Mouse (Mus musculus) testis, postnatal 14 days (tissue): Measurements from ENCODE around the gene Prickle1.

Source experiments
- DNase-seq: peaks from one replicate; pipeline ENCODE4 v3.0.0; 2021; ENCODE audit warnings: low spot score

The Prickle1 gene

DNA sequence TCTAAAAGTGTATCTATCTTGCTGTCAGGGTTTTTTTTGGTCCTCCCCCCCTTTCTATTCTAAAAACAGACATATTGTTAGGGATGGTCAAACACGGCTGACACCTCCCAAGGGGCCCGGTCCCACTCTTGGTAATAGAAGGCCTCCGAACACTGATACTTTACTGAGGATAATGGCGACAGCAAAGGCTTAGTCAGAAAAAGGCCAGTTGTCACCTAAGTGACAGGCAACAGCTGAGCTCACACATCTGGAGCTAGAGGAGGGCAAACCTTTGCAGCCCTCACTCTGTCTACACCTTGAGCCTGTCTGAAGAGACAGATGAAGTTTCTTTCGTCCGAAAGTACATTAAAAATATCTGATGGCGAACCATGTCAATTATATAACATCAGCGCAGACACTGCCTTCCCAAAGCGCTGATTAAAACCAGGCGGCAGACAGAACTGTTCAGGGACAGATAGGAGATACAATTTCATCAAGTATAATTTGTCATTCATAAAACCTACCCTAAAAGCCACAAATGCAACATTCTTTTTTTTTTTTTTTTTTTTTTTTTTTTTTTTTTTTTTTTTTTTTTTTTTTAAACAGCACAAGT, 1.3 kb downstream of the Prickle1 start:
- DNase-seq: no peak

DNA sequence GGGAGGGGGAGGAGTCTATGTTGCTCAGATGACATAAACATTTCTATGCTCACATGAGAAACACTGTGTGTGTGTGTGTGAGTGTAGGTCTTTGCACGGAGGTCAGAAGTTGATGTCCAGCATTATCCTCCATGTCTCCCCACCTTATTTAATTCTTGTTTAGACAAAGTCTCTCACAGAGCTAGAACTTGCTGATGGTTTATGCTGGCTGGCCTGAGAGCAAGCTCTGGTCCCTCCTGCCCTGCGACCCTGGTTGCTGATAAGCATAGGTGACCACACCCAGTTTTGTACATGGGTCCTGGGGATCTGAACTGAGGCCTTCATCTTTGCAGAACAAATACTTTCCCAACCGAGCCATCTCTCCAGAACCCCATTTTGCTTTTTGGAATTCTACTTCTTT, 3.1 kb downstream of the Prickle1 start:
- DNase-seq: no peak

DNA sequence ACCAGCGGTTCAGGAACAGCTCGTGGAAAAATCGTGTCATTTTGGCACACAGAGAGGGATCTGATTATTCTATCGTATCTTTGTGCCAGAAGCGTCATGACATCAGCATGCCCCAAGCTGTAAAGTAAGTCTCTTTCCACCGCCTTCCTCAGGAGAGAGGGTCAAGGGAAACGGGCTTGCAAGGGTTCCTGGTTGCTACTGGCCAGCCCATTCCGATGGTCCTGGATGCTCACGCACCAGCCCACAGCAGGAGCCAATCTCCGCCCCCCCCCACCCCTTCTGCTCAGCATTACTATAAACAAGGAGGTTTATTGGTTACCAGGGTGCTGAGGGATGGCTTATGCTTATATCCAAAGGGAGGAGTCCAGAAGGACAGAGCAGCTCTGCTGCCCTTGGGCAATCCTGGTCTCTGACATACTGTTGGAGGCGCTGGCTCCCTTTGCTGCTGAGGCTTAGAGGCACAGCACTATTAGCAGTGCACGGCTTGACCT, 3.8 kb downstream of the Prickle1 start:
- peak; percentile 32 for DNase-seq

DNA sequence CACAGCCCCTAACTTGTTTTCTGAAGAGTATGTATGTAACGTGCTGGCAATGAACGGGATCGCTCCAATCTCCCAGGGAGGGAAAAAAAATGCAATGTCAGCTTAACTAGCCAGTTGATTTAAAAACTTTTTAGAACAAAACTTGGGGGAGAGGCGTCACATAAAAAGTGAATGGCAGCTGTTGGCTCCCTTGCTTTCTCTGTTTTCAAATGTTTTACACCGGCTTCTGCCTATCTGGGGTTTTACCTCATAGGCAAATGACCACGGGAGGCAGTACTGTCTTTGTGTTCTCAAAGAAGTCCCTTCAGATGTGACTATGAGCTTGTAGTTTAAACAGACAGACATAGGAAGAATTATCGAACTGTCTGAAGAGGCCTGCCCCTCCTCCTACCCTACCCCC, 4.3 kb downstream of the Prickle1 start:
- DNase-seq: no peak

DNA sequence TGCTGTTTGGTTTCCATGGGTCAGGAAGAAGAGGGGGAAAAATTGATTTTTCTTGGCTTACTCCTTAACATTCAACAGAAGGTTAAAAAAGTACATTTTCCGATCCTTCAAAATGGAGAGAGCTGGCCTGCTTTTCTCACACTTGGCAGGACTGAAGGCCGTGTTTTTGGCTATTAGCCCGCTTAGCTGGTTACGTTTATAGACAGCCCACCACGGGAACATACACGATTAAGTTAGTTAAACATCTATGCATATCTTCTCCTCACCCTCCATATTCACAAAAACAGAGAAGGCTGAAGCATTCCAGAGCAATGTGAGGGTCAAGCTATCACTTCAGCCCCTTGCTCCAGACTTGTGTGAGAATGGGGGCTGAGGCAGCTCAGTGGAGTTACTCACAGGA, 7.3 kb downstream of the Prickle1 start:
- DNase-seq: no peak

DNA sequence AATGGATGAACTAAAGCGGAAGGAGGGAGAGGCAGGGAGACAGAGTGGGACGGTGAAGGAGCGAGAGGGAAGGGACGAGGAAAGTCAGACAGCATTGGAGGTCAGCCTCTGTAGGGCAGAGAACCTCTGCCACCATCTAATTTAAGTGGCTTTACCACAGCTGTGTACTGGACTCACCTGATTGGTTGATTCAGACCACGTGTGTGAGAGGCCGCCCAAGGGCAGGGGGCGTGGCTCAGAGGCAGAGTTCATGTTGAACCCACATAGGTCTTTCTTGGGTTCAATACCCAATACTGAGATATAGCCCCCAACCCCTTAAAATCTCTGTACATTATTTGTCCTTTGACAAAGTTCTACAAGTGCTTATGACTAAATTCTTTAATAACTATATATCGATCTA, 8.0 kb downstream of the Prickle1 start:
- peak; percentile 40 for DNase-seq

DNA sequence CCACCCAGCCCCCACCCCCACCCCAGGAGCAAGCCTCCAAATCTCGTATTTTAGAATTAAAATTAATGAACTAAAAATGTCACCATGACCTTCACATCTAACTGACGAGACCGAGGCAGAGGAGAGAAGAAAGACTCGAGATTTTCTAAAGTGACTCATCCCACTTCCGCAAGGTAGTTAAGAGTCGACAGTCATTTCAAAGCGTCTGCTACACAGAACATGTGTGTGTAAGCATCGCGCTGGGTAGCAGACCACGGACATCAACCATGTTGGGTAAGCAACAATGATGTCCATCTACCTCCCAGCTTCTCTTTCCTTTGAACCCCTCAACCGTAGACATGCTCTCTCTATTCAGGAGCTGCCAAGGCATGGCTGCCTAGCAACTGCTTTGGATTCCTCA, 12.6 kb downstream of the Prickle1 start:
- DNase-seq: no peak

DNA sequence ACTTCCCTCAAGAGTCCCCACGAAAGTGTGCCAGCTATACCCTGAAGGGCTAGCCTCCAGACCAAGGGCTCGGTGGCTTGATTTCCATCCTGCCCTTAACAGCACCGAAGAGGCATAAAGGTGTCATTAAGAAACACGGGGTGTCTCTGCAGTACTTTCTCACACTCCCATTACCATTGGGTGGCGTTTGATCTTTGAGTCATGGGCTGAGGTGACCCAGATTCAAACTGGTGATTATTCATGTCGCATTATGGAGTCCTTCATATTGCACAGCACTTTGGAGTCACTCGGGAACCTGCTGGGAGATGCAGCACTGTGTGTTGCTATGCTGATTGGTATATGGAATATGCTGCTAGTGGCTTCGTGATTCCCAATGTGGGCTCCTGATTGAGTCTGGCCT, 14.0 kb downstream of the Prickle1 start:
- DNase-seq: no peak

DNA sequence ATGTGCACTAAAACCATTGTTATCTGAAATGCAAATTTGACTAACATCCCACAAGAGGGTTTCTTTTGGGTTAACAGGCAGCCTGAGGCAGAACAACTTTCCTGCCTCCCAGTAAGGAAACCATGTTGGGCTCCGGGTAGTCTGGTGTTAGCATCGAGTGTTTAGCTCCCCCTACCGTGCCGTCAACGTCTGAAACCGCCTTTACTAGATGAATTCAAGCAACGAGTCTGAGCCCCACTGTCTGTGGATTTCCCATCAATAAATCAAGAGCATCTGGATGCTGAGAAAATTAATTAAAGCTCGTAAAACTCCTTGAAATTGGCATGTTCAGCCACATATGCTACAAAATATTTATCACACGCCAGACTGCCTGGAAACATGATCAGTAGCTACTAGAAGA, 15.8 kb downstream of the Prickle1 start:
- DNase-seq: no peak

DNA sequence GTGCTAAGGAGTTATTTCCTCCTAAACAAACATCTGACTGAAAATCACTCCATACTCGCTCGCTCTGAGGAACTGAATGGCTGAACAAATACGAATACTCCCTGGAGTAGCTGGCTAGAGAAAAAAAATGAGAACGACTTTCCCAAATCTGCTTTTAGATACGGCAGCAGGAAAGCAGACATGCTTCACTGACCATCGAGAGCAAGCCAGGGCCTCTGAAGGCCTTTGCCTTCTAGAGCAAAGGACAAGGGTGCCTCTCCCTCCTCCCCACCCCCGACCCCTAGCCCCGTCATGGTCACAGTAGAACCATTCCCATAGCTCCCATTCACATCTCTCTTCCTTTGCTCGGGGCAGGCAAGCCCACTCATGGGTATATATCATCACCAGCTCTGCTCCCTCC, 16.6 kb downstream of the Prickle1 start:
- DNase-seq: no peak

DNA sequence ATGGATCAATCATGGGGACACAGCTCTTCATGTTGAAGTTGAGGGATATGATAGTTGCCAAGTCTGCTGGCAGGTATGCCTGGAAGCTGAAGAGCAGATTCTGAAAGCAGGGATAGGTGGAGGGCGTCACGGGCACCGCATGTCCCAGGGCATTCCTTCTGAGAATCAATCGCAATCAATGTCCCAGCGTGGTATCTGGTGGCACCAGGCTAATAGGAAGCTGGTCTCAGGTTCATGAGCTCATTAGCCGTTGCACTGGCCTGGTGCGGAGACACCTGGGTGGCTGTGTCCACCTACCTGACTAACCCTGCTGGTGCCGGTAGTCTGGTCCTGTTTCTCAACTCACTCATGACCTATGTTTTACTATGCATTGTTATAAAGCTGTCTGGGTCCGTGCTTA, 19.3 kb downstream of the Prickle1 start:
- DNase-seq: no peak

DNA sequence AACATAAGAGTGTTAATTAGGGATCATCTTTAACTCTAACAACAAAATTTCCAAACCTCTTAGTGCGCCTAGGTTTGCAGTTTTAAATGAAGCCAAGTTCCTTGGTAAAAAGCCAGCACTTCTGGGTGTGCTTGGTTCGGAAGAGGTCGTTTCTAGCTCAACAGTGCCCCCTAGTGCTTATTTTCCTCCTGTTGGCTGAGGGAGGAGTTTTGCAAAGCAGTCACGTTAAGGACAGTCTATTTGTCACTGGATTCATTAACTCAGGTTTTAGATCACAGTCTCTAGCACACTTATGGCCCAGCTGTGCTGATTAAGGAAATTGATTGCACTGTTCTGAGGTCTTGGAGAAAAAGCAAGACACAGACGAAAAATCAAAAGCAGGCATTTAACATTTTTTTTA, 19.8 kb downstream of the Prickle1 start:
- peak; percentile 73 for DNase-seq

DNA sequence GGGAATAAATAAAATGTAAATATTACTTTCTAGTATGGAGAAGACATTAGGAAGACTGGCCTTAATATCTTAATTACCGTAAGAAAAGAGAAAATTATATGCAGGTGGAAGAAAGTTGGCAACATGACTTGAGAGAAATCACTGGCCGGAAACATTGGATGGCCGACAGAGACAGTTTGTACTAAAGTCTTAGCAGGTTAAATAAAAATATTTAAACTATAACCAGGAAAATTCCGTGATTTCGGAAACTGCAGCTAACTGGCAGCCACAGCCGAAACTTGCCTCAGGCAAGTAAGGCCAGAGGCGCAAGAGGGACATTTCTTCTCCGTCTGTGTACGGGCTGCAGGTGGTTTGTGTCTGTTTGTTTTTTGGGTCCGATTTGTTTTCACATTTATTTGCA, 22.8 kb downstream of the Prickle1 start:
- DNase-seq: no peak

DNA sequence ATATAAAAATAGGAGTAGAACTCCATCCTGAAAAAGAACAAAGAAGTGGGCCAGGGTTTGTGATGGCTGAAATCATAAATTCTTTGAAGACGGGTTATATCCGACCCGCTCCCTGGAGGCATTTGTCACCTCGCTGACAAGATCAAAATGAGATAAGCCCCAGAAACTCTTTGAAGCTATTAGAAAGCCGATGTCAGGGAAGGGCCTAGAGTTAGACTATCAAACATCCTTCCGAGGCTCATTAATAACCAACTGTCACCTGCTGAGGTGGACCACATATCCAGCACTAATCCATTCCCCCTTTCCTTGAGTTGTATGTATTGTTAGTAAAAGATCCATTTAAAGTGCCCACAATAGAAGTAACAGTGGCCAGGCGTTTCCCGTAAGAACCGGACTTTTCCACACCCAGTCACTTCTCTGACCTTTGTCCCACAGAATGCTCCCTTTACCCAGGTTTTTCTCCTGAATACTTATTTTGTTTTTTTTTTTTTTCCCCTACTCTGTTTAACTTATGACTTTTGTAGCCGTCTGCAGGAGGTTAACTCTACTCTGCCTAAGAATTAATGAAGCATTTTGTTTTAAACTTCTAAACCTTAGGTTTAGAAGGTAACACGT, 24.7 kb downstream of the Prickle1 start:
- DNase-seq: no peak

DNA sequence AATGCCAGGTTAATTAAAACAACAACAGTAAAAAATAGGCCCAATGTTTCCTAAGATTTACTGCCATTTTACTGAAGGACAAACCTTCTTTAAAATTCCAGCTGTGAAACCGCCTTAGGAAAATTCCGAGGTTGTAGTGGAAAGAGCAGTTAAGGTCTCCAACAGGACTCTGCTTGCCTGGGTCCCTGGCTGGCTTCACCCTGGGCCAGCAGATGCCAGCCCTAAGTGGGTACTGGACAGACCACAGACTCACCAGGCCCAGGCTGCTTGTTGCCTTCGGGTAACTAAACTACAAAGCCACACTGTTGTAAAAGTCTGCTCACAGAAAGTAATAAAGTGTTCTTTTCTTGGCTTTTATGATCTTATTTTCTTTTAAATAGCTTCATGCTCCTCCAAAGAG, 26.8 kb downstream of the Prickle1 start:
- DNase-seq: no peak

DNA sequence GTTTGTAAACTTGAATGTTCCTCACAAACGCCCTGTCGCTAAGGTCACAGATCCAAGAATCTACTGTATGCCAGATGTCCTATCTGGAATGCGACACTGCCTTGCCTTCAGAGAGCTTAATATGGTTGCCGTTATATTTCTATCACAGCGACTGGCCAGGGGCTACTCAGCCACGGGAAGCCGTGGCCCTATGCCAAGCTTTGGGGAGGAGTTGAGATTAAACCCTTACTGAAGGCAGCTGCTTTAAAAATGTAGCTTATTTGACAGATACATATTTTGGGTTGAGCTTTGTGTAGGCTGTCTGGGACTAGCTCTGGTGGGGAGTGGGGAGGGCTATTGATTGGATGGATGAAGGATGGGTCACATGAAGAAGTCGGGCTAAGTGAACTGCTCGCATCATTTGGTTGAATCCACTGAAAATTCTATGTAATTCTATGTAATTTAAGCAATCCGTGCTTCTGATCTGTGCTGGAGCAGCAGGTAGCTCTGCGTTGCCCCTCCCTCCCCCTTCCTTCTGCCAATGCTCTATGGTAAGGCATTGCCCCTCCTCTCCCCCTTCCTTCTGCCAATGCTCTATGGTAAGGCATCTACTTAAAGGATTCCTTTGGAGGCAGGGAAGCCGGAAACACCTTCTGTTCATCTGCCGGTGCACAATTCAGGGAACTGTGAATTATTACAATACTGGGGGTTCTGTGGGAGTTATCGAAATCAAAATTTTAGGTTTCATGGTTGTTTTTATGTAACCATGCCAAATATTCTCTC, 28.0 kb downstream of the Prickle1 start:
- no peak for DNase-seq

DNA sequence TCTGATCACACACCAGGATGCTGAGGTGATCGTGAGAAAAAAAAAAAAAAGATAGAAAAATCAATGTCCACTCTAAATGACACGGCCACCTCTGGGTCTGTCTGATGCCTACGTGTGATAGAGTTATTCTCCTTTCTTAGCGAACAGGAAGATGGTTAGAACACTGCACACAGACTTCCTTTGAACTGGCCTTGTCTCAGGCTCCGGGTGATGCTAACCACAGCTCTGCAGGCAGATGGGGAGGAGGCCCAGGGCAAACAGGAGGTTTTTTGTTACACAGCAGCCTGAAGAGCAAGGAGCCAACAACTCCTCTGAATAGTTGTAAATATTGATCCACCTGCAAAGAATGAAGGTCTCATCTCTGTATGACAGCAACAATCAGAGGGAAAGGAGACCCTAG, 32.2 kb downstream of the Prickle1 start:
- DNase-seq: no peak

DNA sequence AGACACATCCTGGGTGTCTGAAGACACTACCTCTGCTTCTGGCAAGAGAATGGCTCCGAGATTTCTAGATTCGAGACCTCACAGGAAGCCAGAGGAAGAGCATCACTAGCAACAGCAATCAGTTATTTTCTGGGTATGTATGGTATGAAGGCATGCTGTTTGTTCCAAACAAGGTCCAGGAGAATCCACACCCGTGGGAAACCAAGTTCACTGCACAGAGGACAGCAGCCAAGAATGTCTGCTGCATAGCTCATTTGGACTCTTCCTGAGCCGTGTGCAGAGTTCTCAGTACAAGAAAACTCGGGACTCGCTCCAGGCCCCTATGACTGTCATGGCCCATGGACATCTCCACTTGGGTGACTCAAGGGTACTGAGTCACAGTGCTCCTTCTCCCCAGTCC, 34.2 kb downstream of the Prickle1 start:
- no peak for DNase-seq

DNA sequence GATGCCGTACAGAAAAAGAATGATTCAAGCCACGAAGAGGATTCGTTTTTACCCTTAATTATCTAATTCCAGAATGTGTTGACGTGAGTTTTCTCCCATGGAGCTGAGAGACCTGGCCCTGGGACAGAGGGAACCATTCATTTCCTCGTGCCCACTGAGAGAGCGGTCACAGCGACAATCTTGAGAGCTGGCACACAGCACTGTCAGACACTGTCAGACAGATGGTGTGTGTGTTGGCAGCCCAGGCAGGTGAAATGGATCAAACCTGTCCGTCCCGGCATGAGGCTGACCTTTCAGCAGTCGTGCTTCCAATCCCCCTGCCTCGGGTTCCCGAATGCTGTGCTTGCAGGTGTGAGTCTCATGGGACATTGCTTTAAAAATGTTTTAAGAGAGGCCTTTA, 37.3 kb downstream of the Prickle1 start:
- no peak for DNase-seq

DNA sequence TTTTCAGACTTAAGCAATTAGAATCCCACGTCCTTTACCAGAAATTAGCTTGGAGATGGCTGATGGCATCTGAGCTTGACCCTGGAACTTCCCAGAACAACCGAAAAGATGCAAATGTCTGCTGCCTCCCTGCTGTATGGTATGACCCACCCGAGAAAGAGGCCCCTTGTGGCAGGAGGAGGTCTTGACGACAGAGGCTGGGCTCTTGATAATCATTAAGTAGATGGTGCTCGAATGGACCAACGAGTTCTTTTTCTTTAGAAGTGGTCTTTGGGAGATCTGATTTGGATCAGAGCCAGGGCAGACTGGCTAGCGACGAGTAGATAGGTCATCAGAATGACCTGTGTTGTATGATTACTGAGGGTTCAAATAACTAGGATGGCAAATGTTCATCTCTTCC, 40.0 kb downstream of the Prickle1 start:
- DNase-seq: no peak

DNA sequence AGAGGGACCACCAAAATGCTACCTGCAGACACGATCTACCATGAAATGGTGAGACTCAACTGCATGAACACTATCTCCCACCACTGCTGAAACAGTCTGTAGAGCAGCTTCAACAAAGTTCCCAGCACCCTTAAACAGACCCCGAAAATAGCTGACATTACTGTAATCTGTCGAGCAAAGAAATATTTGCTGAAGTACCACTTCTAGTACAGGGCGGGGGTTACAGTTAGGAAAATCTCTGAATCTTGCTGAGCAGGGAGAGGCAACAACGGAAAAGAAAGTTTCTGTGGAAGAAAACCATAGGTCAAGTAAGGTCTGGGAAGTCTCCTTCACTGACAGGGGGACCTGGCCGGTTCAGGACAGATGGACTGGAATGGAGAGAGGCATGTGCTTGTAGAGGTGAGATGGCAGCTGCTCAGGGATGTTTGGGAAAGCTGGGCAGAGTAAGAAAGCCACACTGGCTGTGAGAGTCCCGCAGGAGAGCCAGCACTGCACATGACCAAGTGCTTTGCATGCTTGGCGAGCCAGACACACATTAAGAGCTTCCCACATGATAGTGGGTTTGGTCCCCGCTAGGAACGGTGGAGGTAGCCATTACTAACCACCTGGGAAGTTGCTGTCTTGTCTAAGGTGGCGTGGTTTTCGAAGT, 41.4 kb downstream of the Prickle1 start:
- DNase-seq: no peak

DNA sequence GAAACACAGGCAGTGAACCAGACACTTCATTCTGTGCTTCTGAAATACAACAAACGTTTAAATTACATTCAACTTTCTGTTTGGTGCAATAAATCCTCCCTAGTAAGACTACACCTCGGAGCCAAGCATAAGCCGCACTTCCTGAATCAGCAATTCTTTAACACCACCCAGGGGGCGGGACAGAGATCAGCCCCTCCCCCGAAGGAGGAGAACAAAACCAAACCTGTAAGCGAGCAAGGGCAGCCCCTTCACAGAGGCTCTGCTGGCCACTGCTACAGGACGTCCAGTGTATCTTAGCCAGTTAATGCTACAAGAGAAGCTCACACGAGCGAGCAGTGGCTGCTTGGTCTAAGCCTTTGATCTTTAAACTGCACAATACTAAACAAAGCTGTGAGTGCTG, 43.5 kb downstream of the Prickle1 start:
- DNase-seq: peak; percentile 51

DNA sequence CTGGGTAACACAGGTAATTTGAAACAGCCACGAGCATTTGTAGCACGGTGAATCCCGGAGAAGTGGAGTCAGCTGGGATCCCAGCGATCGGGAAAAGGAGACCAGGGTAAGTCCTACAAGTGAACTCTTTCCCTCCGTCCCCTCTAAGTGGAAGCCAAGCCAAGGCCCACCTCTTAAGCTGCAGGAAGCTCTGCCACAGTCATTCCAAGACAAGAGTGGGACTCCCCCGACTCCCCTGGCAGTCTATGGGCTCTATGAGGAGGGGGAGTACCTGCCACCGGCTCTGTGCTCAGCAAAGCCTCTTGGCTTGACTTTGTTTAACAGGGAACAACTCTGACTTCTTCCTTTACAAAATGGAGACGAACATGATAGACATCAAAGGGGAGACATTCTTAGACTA, 47.4 kb downstream of the Prickle1 start:
- no peak for DNase-seq
